Mouse (Mus musculus) forebrain, embryonic 10.5 days (tissue): ENCODE data around the gene Grwd1. TPM values are rescaled to one million over a fixed set of nuclear protein-coding genes. Genes with fewer than 3 reads are reported as not detected.

ENCODE experiments used
- polyA plus RNA-seq: library from polyadenylated mRNA; unstranded; fragments of >200 nt; fragmentation: Nextera tagmentation; extraction: Ambion mirVana; gene quantifications from 2 replicates; pipeline ENCODE4 v1.2.1, GENCODE M21; 2016

Gene Grwd1
- polyA plus RNA-seq, 1 experiment from 2014 or later = 132 TPM

Other genes with a start within 250 kb of the Grwd1 start
- gene Fgf21, start 215.5 kb downstream of the Grwd1 start, polyA plus RNA-seq = not detected in 2 replicates
- gene Fut1, start 213.7 kb downstream of the Grwd1 start, polyA plus RNA-seq = 0.07 TPM in 1 of 2 replicates, not detected in the other
- 0.25 TPM in 1 of 2 replicates, not detected in the other for gene Izumo1, start 209.1 kb downstream of the Grwd1 start, polyA plus RNA-seq
- 4.5 and 4.7 TPM in 2 replicates for gene Rasip1, start 203.5 kb downstream of the Grwd1 start, polyA plus RNA-seq
- gene Mamstr, start 191.0 kb downstream of the Grwd1 start, polyA plus RNA-seq = 1.7 and 3.1 TPM in 2 replicates
- 0.12 TPM in 2 replicates for gene Fut2, start 164.6 kb downstream of the Grwd1 start, polyA plus RNA-seq
- gene Ntn5, start 146.9 kb downstream of the Grwd1 start, polyA plus RNA-seq = 0.38 and 0.63 TPM in 2 replicates
- gene Sec1, start 136.5 kb downstream of the Grwd1 start, polyA plus RNA-seq = 0.78 and 1.1 TPM in 2 replicates
- 2.5 and 3.2 TPM in 2 replicates for gene Car11, start 131.1 kb downstream of the Grwd1 start, polyA plus RNA-seq
- gene Dbp, start 125.9 kb downstream of the Grwd1 start, polyA plus RNA-seq = 2.6 and 2.7 TPM in 2 replicates
- gene Rpl18, start 115.5 kb downstream of the Grwd1 start, polyA plus RNA-seq = 1,181 and 1,186 TPM in 2 replicates
- gene Sphk2, start 112.9 kb downstream of the Grwd1 start, polyA plus RNA-seq = 34.0 and 36.6 TPM in 2 replicates
- gene Fam83e, start 109.7 kb downstream of the Grwd1 start, polyA plus RNA-seq = 2.6 and 3.3 TPM in 2 replicates
- 0.50 TPM in 1 of 2 replicates, not detected in the other for gene Spaca4, start 105.1 kb downstream of the Grwd1 start, polyA plus RNA-seq
- gene Lmtk3, start 47.2 kb downstream of the Grwd1 start, polyA plus RNA-seq = 1.7 and 2.7 TPM in 2 replicates
- gene Sult2b1, start 46.3 kb downstream of the Grwd1 start, polyA plus RNA-seq = 1.6 and 2.3 TPM in 2 replicates
- 132 and 136 TPM in 2 replicates for gene Cyth2, start 16.4 kb downstream of the Grwd1 start, polyA plus RNA-seq
- gene Kcnj14, start 6.2 kb downstream of the Grwd1 start, polyA plus RNA-seq = 0.76 and 0.78 TPM in 2 replicates
- gene Kdelr1, start 41.8 kb upstream of the Grwd1 start, polyA plus RNA-seq = 34.1 and 37.0 TPM in 2 replicates
- 0.09 TPM in 2 replicates for gene Grin2d, start 47.4 kb upstream of the Grwd1 start, polyA plus RNA-seq
- gene Syngr4, start 65.8 kb upstream of the Grwd1 start, polyA plus RNA-seq = 1.3 and 1.9 TPM in 2 replicates
- gene Tmem143, start 66.0 kb upstream of the Grwd1 start, polyA plus RNA-seq = 4.2 and 4.8 TPM in 2 replicates
- 8.5 and 9.7 TPM in 2 replicates for gene Emp3, start 90.5 kb upstream of the Grwd1 start, polyA plus RNA-seq
- gene Ccdc114, start 93.1 kb upstream of the Grwd1 start, polyA plus RNA-seq = 5.2 TPM in 2 replicates
- gene Abcc6, start 199.4 kb upstream of the Grwd1 start, polyA plus RNA-seq = 0.10 and 0.33 TPM in 2 replicates
- 33.7 and 33.8 TPM in 2 replicates for gene Nomo1, start 202.8 kb upstream of the Grwd1 start, polyA plus RNA-seq